Mouse (Mus musculus) brain, adult 2 months (tissue): ENCODE data around the gene Rngtt.

ENCODE experiments used
- DNase-seq: peaks from one replicate; pipeline ENCODE4 v3.0.0; 2011; ENCODE audit warnings: low read depth, low spot score

Gene Rngtt

GRCm38 (mm10) chr4:33514108-33515000 is 204.2 kb downstream of the Rngtt start:
- peak; percentile 59 for DNase-seq

- DNase-seq = peak; percentile 91
Measured at GRCm38 (mm10) chr4:33520196-33520595, 210.1 kb downstream of the Rngtt start.

- DNase-seq = peak; percentile 83
Measured at GRCm38 (mm10) chr4:33520938-33521337, 210.8 kb downstream of the Rngtt start.

GRCm38 (mm10) chr4:33523774-33524173 is 213.7 kb downstream of the Rngtt start:
- peak; percentile 43 for DNase-seq

GRCm38 (mm10) chr4:33524481-33525141 is 214.5 kb downstream of the Rngtt start:
- peak; percentile 99 for DNase-seq

GRCm38 (mm10) chr4:33525272-33525671 is 215.2 kb downstream of the Rngtt start:
- no peak for DNase-seq

- DNase-seq = peak; percentile 30
Measured at GRCm38 (mm10) chr4:33526092-33526491, 216.0 kb downstream of the Rngtt start.

- peak; percentile 81 for DNase-seq
Measured at GRCm38 (mm10) chr4:33526675-33527074, 216.6 kb downstream of the Rngtt start.

GRCm38 (mm10) chr4:33532596-33532995 is 222.5 kb downstream of the Rngtt start:
- no peak for DNase-seq

GRCm38 (mm10) chr4:33544755-33545576 is 234.9 kb downstream of the Rngtt start:
- no peak for DNase-seq

- no peak for DNase-seq
Measured at GRCm38 (mm10) chr4:33545577-33545879, 235.4 kb downstream of the Rngtt start.

GRCm38 (mm10) chr4:33546278-33546677 is 236.2 kb downstream of the Rngtt start:
- no peak for DNase-seq

GRCm38 (mm10) chr4:33547315-33547929 is 237.3 kb downstream of the Rngtt start:
- no peak for DNase-seq

GRCm38 (mm10) chr4:33549606-33550005 is 239.5 kb downstream of the Rngtt start:
- DNase-seq = no peak
